Mouse (Mus musculus) liver, embryonic 13.5 days (tissue): ENCODE measurements around the gene Ghr. TPM values are rescaled to one million over a fixed set of nuclear protein-coding genes. Genes with fewer than 3 reads are reported as not detected.
A peak's percentile ranks its signal among the peaks of the same experiment; 100 is the strongest.

Experiments
- ATAC-seq: fragments of 200-750 bp; cut with Nextera tagmentation; 2 replicates; pipeline ENCODE4 v1.8.0; 2017; ENCODE audit warnings: low read depth, mild to moderate bottlenecking, moderate number of reproducible peaks, moderate library complexity
- DNase-seq: peaks from one replicate; pipeline ENCODE4 v3.0.0; 2022
- H3K27ac ChIP-seq: fragments of 300-500 bp; sonication (generic); 2 replicates; pipeline ENCODE4 v1.5.1; 2015; ENCODE audit warnings: moderate library complexity, mild to moderate bottlenecking, inconsistent platforms
- H3K27me3 ChIP-seq: fragments of 300-500 bp; sonication (generic); 2 replicates; pipeline ENCODE4 v1.6.1; 2015; ENCODE audit warnings: mild to moderate bottlenecking, inconsistent platforms
- H3K36me3 ChIP-seq: fragments of 300-500 bp; sonication (generic); 2 replicates; pipeline ENCODE4 v1.6.1; 2015; ENCODE audit warnings: mild to moderate bottlenecking, inconsistent platforms
- H3K4me1 ChIP-seq: fragments of 300-500 bp; sonication (generic); replicated peaks from 2 replicates; pipeline ENCODE4 v1.6.1; 2015; ENCODE audit warnings: inconsistent platforms
- H3K4me2 ChIP-seq: fragments of 300-500 bp; sonication (generic); 2 replicates; pipeline ENCODE4 v1.6.1; 2015; ENCODE audit warnings: inconsistent platforms, mild to moderate bottlenecking, moderate library complexity
- H3K4me3 ChIP-seq: fragments of 300-500 bp; sonication (generic); replicated peaks from 2 replicates; pipeline ENCODE4 v1.5.1; 2015; ENCODE audit warnings: mild to moderate bottlenecking, inconsistent platforms
- H3K9ac ChIP-seq: fragments of 300-500 bp; sonication (generic); 2 replicates; pipeline ENCODE4 v1.6.1; 2015; ENCODE audit warnings: mild to moderate bottlenecking, inconsistent platforms
- H3K9me3 ChIP-seq: fragments of 300-500 bp; sonication (generic); replicated peaks from 2 replicates; pipeline ENCODE4 v1.6.1; 2016; ENCODE audit warnings: inconsistent platforms
- WGBS: fragments of 180-500 bp; shearing (Covaris S2); methylation state at CpG from one replicate; pipeline ENCODE4 v1.1.7; 2015; ENCODE audit not compliant: insufficient replicate concordance; 5-methylcytosine and 5-hydroxymethylcytosine counted together
- polyA plus RNA-seq: library from polyadenylated mRNA; unstranded; fragments of >200 nt; fragmentation: Nextera tagmentation; extraction: Ambion mirVana; gene quantifications from 2 replicates; pipeline ENCODE4 v1.2.1, GENCODE M21; 2015

Ghr gene
- polyA plus RNA-seq, 1 experiment from 2014 or later: 13.1 TPM

DNA sequence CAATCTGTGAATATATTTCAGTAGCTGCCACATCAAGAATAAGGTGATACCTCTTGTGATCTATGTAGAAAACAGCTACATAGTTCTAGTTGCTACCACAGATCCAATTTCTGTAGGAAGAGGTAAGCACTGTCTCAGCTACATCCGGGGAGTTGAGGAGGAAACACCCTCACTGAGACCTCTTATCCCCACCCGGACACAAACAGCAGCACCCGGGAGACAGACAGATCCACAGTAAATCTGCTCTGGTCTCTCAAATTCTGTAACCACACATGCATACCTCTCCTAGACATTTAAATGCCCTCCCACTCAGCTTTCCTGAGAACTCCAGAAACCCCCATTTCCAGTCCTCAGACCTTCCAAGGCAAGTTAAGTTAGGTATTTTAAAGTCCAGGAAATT lies 2.0 kb downstream of the Ghr start:
- H3K27ac ChIP-seq: no peak overlapping the region; the same call in 1 of the 2 replicates
- no peaks in the 10 kb centered on the region for H3K36me3 ChIP-seq
- H3K9ac ChIP-seq: peak overlapping the region; percentile 57; the same call in 1 of the 2 replicates
- H3K4me3 ChIP-seq: peak overlapping the region; percentile 59
- ATAC-seq (no peak), DNase-seq (no peak)
- peaks cover 16% of the 10 kb centered on the region for H3K27me3 ChIP-seq
- no peaks in the 10 kb centered on the region; the same call in none of the 2 replicates for H3K4me1 ChIP-seq
- H3K4me2 ChIP-seq: peak overlapping the region; percentile 66
- WGBS: 27% methylated on average over 3 of the region's 3 CpGs
- no peaks in the 10 kb centered on the region for H3K9me3 ChIP-seq

DNA sequence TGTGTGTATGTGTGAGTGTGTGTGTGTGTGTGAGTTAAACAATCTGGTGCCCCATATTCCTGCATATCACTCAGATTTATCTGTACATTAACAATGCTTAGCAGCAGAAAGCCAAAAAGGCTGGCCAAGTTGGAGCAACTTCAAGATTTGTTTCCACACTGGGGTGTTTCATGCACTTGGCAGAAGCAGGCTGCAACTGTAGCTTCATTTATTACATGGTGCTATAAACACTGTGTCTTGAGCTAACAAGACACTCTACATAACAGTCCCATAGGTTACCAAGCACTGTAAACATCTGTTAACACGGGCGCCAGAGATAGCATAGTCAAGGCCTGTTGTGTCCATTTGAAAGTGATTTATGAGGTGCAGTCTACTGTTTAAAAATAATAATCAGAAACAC lies 3.1 kb downstream of the Ghr start:
- Histone ChIP-seq H3K4me3 (no peak overlapping the region), H3K27ac (no peak overlapping the region), H3K27me3 (peaks cover 16% of the 10 kb centered on the region), H3K4me2 (peak overlapping the region; percentile 26; the same call in 1 of the 2 replicates), H3K9me3 (no peaks in the 10 kb centered on the region), H3K4me1 (no peaks in the 10 kb centered on the region; the same call in none of the 2 replicates), H3K36me3 (no peaks in the 10 kb centered on the region), H3K9ac (no peak overlapping the region)
- ATAC-seq (no peak), DNase-seq (no peak)
- WGBS: 72% methylated on average over 2 of the region's 2 CpGs

DNA sequence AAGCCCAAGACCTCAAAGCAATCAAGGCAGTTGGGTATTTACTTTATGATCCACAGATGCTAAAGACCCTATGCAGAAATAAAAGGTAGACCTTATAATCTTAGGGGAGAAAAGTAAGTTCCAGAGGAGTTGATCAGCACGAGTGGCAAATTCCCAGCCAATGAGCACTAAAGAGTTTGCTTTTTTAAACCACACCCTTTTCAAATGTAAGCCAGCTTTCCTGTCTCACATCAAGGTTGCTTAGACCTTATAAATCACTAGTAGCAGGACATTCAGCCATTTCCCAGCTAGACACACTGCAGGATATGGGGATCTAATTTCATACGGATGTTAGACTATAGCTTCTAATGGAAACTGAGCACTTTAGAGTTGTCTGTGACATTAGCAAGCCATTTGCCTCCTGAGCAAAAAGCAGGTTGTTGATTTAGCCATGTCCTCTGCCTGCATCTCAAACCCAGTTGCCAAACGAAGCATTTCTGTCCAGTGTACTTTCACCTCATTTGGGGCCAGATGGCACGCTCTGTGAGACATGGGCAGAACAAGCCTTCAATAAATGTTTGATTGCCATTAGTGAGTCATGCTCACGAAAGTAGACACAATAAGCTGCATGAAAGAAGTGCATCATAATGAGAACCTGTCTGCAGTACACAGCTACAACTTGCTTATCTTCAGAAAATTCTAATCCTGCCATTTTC lies 4.9 kb downstream of the Ghr start:
- DNase-seq: no peak

DNA sequence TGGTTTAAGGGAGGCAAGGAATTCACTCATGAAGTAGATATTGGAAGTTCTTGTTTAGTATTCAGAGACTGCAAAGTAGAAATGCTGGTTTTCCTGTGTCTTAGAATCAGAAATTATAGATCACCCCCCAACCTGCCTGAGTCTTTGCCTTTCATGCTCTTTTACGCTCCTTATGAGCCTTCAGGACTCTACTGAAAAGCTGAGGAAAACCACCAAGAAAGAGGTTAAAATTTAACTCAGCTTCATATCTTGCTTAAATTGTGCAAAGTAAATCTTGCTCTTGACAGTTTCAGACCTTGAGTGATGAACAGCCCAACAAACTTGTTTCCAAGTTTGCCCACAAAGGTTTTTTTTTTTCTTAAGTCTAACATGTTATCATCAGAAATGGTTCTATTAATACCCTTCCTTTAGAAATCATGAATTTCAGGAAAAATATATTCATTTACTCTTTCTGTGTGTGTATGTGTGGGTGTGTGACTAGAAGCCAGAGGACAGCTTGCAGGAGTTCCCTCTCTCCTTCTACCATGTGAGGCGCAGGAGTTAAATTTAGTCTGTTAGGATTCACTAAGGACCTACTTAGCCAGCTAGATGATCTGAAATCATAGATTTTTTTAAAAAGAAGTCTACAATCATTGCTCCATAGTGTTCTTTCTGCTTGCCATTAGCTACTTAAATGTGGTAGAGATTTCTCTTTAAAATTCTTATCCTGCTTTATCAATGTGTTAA lies 14.0 kb downstream of the Ghr start:
- Histone ChIP-seq H3K27me3 (no peaks in the 10 kb centered on the region), H3K27ac (no peak overlapping the region)

More for the DNA sequence above, 4.9 kb downstream of the Ghr start:
- 57% methylated on average over 5 of the region's 5 CpGs for WGBS
- no peaks in the 10 kb centered on the region for H3K9me3 ChIP-seq
- no peak overlapping the region for H3K9ac ChIP-seq
- H3K4me1 ChIP-seq: no peaks in the 10 kb centered on the region
- ATAC-seq: no peak
- peaks cover 16% of the 10 kb centered on the region for H3K27me3 ChIP-seq
- H3K4me2 ChIP-seq: no peak overlapping the region
- no peak overlapping the region for H3K27ac ChIP-seq
- H3K36me3 ChIP-seq: no peaks in the 10 kb centered on the region
- no peak overlapping the region for H3K4me3 ChIP-seq

DNA sequence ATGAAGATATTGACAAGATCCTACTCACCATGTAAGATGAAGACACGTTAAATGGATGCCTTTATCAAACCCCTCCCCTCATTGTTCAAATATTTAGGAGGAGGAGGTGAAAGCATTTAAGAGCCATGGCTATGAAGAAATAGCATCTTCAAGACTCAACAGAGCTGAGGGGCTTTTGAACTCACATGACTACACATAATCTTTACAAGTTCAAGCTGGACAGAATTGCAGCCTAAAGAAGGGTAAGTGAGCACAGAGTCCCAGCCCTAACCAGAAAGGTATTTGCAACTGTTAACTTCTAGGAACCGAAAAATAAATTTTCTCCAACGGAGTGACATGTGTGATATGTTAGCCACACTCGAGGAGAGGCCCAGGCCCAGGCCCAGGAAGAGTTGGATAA lies 18.7 kb downstream of the Ghr start:
- 62% methylated on average over 4 of the region's 4 CpGs for WGBS
- Histone ChIP-seq H3K9ac (no peak overlapping the region), H3K9me3 (no peaks in the 10 kb centered on the region), H3K4me1 (no peaks in the 10 kb centered on the region), H3K36me3 (no peaks in the 10 kb centered on the region), H3K4me2 (no peak overlapping the region), H3K4me3 (no peak overlapping the region), H3K27me3 (no peaks in the 10 kb centered on the region), H3K27ac (no peak overlapping the region)
- no peak for ATAC-seq
- no peak for DNase-seq

More for the DNA sequence above, 14.0 kb downstream of the Ghr start:
- Histone ChIP-seq H3K9me3 (no peaks in the 10 kb centered on the region), H3K4me3 (no peak overlapping the region), H3K4me2 (no peak overlapping the region), H3K9ac (no peak overlapping the region), H3K36me3 (0 out of 2 replicates have a peak, but pooled peaks cover 5% of the 10 kb centered on the region), H3K4me1 (no peaks in the 10 kb centered on the region)
- no peak for ATAC-seq
- no peak for DNase-seq
- 58% methylated on average over 2 of the region's 2 CpGs for WGBS

DNA sequence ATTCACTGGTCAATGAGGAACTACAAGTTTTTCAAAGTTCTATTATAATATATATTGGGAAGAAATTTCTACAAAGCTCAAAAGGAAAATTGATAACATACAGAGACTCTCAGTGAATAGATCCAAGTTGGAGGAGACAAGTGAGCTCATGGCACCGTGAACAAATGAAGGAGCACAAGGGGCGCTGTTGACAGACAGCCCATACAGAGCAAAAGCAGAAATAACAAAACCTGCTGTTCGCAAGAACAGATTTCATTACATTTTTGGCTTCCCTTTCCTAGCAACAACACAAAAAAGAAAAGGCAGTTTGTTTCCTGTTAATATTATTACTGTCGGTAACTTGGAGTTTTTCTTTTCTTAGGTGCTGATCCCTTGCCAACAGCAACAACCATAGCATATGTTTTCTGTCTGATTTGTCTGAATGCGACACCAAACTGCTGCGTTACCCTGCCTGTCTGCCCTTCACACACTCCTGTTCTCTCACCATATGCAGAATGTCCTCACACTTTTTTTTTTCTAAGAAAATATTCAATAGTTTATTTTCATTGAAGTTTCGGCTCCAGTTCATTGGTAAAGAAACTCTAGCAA lies 19.3 kb downstream of the Ghr start:
- no peak for DNase-seq
- WGBS: 66% methylated on average over 7 of the region's 7 CpGs
- no peak for ATAC-seq

DNA sequence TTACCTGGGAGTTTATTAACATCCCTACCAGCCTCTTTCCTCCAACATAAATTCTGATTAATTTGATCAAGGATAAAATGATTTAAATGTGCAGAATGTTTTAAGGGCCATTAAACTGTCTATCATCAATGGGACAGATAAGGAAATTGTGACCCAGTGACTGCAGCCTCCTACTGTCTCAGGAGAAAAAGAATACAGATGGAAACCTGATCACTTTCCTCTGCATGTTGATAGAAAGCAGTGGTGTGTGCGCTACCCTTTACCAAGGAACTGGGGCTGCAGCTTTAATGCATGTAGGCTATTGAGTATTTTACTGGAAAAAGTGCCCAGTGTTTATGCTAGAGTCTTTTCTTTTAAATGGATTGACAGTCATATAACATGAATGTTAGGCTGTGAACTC lies 19.8 kb downstream of the Ghr start:
- WGBS: 67% methylated on average over 1 of the region's 1 CpGs
- H3K27me3 ChIP-seq: no peaks in the 10 kb centered on the region
- H3K4me3 ChIP-seq: no peak overlapping the region

More for the DNA sequence above, 19.3 kb downstream of the Ghr start:
- no peaks in the 10 kb centered on the region for H3K36me3 ChIP-seq
- no peaks in the 10 kb centered on the region for H3K9me3 ChIP-seq
- no peaks in the 10 kb centered on the region for H3K4me1 ChIP-seq
- no peak overlapping the region for H3K4me3 ChIP-seq
- H3K27me3 ChIP-seq: no peaks in the 10 kb centered on the region
- no peak overlapping the region for H3K4me2 ChIP-seq
- H3K9ac ChIP-seq: no peak overlapping the region
- H3K27ac ChIP-seq: no peak overlapping the region

DNA sequence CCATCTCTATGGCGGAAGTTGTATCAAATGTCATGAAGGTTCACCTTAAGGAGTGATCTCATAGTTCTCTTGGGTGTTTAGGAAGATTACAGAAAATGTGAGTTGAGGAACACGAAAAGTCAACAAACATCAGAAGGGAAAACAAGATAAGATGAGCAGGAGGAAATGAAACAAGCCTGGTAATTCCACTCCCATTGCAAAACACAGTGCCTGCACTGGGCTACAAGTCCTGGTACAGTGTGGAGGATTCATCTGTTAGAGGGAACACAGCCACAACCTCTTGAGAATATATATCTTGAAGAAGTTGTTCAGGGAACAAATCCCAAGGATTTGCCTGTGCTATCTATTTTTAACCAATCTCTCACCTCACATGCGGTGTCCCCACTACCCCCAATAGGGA lies 24.8 kb downstream of the Ghr start:
- Histone ChIP-seq H3K27ac (no peak overlapping the region), H3K9ac (no peak overlapping the region), H3K4me3 (no peak overlapping the region), H3K4me2 (no peak overlapping the region), H3K9me3 (no peaks in the 10 kb centered on the region), H3K36me3 (no peaks in the 10 kb centered on the region), H3K4me1 (no peaks in the 10 kb centered on the region), H3K27me3 (no peaks in the 10 kb centered on the region)
- DNase-seq (no peak), ATAC-seq (no peak)
- WGBS: 45% methylated on average over 3 of the region's 3 CpGs

More for the DNA sequence above, 19.8 kb downstream of the Ghr start:
- H3K9me3 ChIP-seq: no peaks in the 10 kb centered on the region
- H3K4me2 ChIP-seq: no peak overlapping the region
- no peaks in the 10 kb centered on the region for H3K36me3 ChIP-seq
- H3K4me1 ChIP-seq: no peaks in the 10 kb centered on the region
- DNase-seq: no peak
- no peak overlapping the region for H3K9ac ChIP-seq
- no peak for ATAC-seq
- H3K27ac ChIP-seq: no peak overlapping the region

DNA sequence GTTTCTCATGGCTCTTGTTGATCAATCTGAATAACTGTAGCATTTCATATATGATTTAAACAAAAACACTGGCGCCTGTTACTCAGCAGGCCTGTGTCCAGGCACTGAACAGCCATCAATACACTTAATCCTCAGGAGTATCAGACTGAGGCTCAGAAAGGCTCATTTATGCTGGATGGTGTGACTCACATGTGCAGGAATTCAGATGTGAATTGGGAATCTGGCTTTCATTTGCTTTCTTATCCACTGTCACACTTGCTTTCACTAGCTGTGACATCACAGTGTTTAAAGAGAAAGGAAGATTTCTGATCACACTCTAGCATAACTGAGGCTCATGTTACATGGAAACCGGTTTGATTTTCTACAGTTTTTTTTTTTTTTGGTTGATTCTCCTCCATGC lies 39.0 kb downstream of the Ghr start:
- no peak overlapping the region for H3K4me3 ChIP-seq
- H3K4me1 ChIP-seq: no peaks in the 10 kb centered on the region
- no peak for DNase-seq
- no peaks in the 10 kb centered on the region for H3K36me3 ChIP-seq
- no peak overlapping the region for H3K27ac ChIP-seq
- WGBS: 66% methylated on average over 2 of the region's 2 CpGs
- H3K4me2 ChIP-seq: no peak overlapping the region
- no peaks in the 10 kb centered on the region for H3K27me3 ChIP-seq
- no peak overlapping the region for H3K9ac ChIP-seq
- ATAC-seq: no peak
- no peaks in the 10 kb centered on the region for H3K9me3 ChIP-seq

DNA sequence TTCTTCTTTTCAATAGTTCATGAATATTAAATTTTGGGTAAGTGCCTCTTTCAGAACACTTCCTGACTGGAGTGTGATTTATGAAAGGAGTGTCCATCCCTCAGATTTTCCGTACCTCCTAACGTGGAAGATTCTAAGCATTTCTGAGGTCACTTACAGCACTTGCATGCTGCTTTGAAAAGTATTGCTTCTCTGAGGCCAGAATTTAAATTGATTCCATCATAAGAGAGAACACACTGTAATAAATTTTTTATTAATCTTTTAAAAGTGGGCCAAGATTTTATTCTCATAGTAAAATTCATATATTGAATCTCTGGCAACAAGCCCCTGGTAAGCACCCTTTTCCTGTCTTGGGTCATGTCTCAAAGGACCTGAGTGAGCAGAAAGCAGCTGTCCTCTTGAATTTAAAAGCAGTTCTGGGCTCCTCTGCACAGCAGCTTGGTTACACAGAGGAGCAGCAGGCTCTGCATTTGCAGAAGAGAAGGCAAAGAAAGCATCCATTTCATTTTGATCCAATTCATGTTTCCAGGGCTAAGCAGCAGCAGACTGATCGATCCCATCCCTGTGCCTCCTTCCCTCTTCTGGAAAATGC lies 46.9 kb downstream of the Ghr start:
- no peak for DNase-seq
- 65% methylated on average over 3 of the region's 3 CpGs for WGBS

DNA sequence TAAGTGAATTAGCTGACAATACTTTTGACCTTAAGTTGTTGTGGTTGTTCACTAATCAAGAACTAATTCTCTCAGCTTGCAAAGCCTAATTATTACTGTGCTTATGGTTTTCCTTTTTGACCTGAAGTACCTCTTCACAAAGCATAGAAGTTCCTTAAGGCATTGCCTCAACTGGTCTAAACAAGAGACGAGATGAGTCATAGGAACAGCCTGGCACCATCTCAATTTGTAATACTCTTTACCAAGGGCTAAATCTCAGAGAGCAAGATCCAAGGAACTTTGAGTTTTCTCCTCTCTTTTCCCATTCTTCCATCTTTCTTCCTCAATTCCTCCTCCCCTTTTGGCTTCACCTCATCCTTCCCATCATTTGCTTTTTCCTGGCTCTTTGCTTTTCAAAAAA lies 69.3 kb downstream of the Ghr start:
- Histone ChIP-seq H3K27me3 (no peaks in the 10 kb centered on the region), H3K4me3 (no peak overlapping the region), H3K36me3 (no peaks in the 10 kb centered on the region), H3K4me2 (no peak overlapping the region), H3K9me3 (no peaks in the 10 kb centered on the region), H3K4me1 (no peaks in the 10 kb centered on the region), H3K27ac (no peak overlapping the region), H3K9ac (no peak overlapping the region)
- WGBS: 50% methylated on average over 1 of the region's 1 CpGs
- no peak for ATAC-seq
- no peak for DNase-seq

More for the DNA sequence above, 46.9 kb downstream of the Ghr start:
- ATAC-seq: no peak
- Histone ChIP-seq H3K9ac (no peak overlapping the region), H3K27ac (no peak overlapping the region), H3K4me2 (no peak overlapping the region), H3K36me3 (no peaks in the 10 kb centered on the region), H3K27me3 (no peaks in the 10 kb centered on the region), H3K4me3 (no peak overlapping the region), H3K9me3 (no peaks in the 10 kb centered on the region), H3K4me1 (no peaks in the 10 kb centered on the region)
